Mouse (Mus musculus) embryonic fibroblast, embryonic 13.5 days (primary cell): ENCODE measurements at regions not wholly inside any gene's neighbourhood (a gene's known extent, or its start where the extent isn't known, plus 50 kb on each side); places are given as distances from the start of the nearest gene placed in this dataset.

Experiments used
- CTCF ChIP-seq: IDR thresholded peaks from 2 replicates; pipeline ENCODE4 v1.5.1; 2011; ENCODE audit warnings: mild to moderate bottlenecking, control low read depth, low read length, moderate library complexity, borderline replicate concordance; ENCODE audit not compliant: insufficient read depth
- POLR2A ChIP-seq: IDR thresholded peaks from 2 replicates; pipeline ENCODE4 v1.6.1; 2011; ENCODE audit warnings: low read depth, mild to moderate bottlenecking, control low read depth, low read length, moderate library complexity

DNA sequence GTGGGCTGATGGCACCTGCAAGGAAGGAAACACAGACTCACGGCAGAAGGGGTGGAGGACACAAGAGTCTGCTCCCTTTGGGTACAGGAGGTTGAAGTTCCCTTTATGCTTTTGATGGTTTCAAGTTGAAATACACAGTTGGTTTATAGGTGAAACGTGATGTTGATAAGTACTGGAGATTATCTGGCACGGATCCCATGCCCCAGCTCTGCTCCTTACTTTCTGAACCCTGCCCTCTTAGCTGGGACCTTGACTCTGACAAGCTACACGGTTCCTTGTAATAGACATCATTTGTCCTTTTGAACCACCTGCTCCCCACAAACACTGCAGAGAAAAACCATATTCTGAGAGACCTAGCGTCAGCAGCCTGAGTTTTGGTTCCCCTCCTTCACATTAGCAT lies 363.4 kb upstream of the Dynlrb2 start:
- TF ChIP-seq POLR2A (no peak), CTCF (no peak)
